Mouse (Mus musculus): ENCODE measurements around the gene Apol6. TPM values are rescaled to one million over a fixed set of nuclear protein-coding genes. Genes with fewer than 3 reads are reported as not detected.

The Apol6 gene
- total and polyA plus RNA-seq, 2 experiments from 2014 or later, result 0.19 TPM; not detected in 1

GRCm38 (mm10) chr15:77013753-77014241 is 30.7 kb upstream of the Apol6 start:
- WGBS, result 25% methylated on average over 15 of the region's 15 CpGs
- Histone ChIP-seq H3K4me1 (ENCODE audit: insufficient read depth) (no peaks in the 10 kb centered on the region), H3K4me3 (ENCODE audit: low read depth, low read length) (no peak overlapping the region), H3K27ac (ENCODE audit: low read depth, low read length) (peak overlapping the region; percentile 72), H3K27me3 (ENCODE audit: insufficient read depth, low read length) (no peaks in the 10 kb centered on the region), H3K9me3 (ENCODE audit: low read length) (no peaks in the 10 kb centered on the region), H3K36me3 (ENCODE audit: insufficient read depth) (no peaks in the 10 kb centered on the region), H3K9ac (0 out of 2 replicates have a peak overlapping the region, but pooled peaks have one; percentile 10), H3K4me2 (ENCODE audit: low read depth) (peak overlapping the region; percentile 5; the same call in 1 of the 2 replicates)
- ATAC-seq (peak; percentile 93), DNase-seq (peak; percentile 80)
- no peak for TF ChIP-seq CTCF (IDR thresholded peaks at IDR 0.05; ENCODE audit: low read depth)

- DNase-seq (peak; percentile 17), ATAC-seq (no peak)
- H3K4me2 ChIP-seq (ENCODE audit: low read depth), result peak overlapping the region; percentile 5; the same call in 1 of the 2 replicates
- H3K9ac ChIP-seq, result no peak overlapping the region
- TF ChIP-seq CTCF (IDR thresholded peaks at IDR 0.05; ENCODE audit: low read depth), result no peak
- no peaks in the 10 kb centered on the region for H3K36me3 ChIP-seq (ENCODE audit: insufficient read depth)
- peak overlapping the region; percentile 72 for H3K27ac ChIP-seq (ENCODE audit: low read depth, low read length)
- no peak overlapping the region for H3K4me3 ChIP-seq (ENCODE audit: low read depth, low read length)
- no peaks in the 10 kb centered on the region for H3K9me3 ChIP-seq (ENCODE audit: low read length)
- WGBS, result 75% methylated on average over 6 of the region's 6 CpGs
- H3K4me1 ChIP-seq (ENCODE audit: insufficient read depth), result no peaks in the 10 kb centered on the region
- H3K27me3 ChIP-seq (ENCODE audit: insufficient read depth, low read length), result no peaks in the 10 kb centered on the region
Measured at GRCm38 (mm10) chr15:77014431-77014830, 30.1 kb upstream of the Apol6 start.

GRCm38 (mm10) chr15:77014985-77015384 is 29.5 kb upstream of the Apol6 start:
- 83% methylated on average over 4 of the region's 4 CpGs for WGBS
- H3K27me3 ChIP-seq (ENCODE audit: insufficient read depth, low read length), result no peaks in the 10 kb centered on the region
- H3K4me1 ChIP-seq (ENCODE audit: insufficient read depth), result no peaks in the 10 kb centered on the region
- ATAC-seq (no peak), DNase-seq (no peak)
- no peak overlapping the region for H3K4me3 ChIP-seq (ENCODE audit: low read depth, low read length)
- TF ChIP-seq CTCF (IDR thresholded peaks at IDR 0.05; ENCODE audit: low read depth), result no peak
- no peak overlapping the region for H3K4me2 ChIP-seq (ENCODE audit: low read depth)
- no peaks in the 10 kb centered on the region for H3K9me3 ChIP-seq (ENCODE audit: low read length)
- no peak overlapping the region for H3K9ac ChIP-seq
- H3K27ac ChIP-seq (ENCODE audit: low read depth, low read length), result no peak overlapping the region
- H3K36me3 ChIP-seq (ENCODE audit: insufficient read depth), result no peaks in the 10 kb centered on the region

- H3K4me2 ChIP-seq (ENCODE audit: low read depth), result no peak overlapping the region
- TF ChIP-seq CTCF (IDR thresholded peaks at IDR 0.05; ENCODE audit: low read depth), result no peak
- no peaks in the 10 kb centered on the region for H3K4me1 ChIP-seq (ENCODE audit: insufficient read depth)
- DNase-seq (no peak), ATAC-seq (no peak)
- H3K9me3 ChIP-seq (ENCODE audit: low read length), result no peaks in the 10 kb centered on the region
- 95% methylated on average over 6 of the region's 6 CpGs for WGBS
- no peaks in the 10 kb centered on the region for H3K36me3 ChIP-seq (ENCODE audit: insufficient read depth)
- no peak overlapping the region for H3K27ac ChIP-seq (ENCODE audit: low read depth, low read length)
- H3K27me3 ChIP-seq (ENCODE audit: insufficient read depth, low read length), result no peaks in the 10 kb centered on the region
- no peak overlapping the region for H3K4me3 ChIP-seq (ENCODE audit: low read depth, low read length)
- H3K9ac ChIP-seq, result no peak overlapping the region
Measured at GRCm38 (mm10) chr15:77016509-77016908, 28.0 kb upstream of the Apol6 start.

- H3K4me1 ChIP-seq (ENCODE audit: insufficient read depth), result no peaks in the 10 kb centered on the region
- no peaks in the 10 kb centered on the region for H3K27me3 ChIP-seq (ENCODE audit: insufficient read depth, low read length)
- H3K4me3 ChIP-seq (ENCODE audit: low read depth, low read length), result no peak overlapping the region
- no peak overlapping the region for H3K9ac ChIP-seq
- no peak overlapping the region for H3K27ac ChIP-seq (ENCODE audit: low read depth, low read length)
- no peak for TF ChIP-seq CTCF (IDR thresholded peaks at IDR 0.05; ENCODE audit: low read depth)
- H3K9me3 ChIP-seq (ENCODE audit: low read length), result no peaks in the 10 kb centered on the region
- DNase-seq (no peak), ATAC-seq (no peak)
- H3K4me2 ChIP-seq (ENCODE audit: low read depth), result no peak overlapping the region
- no peaks in the 10 kb centered on the region for H3K36me3 ChIP-seq (ENCODE audit: insufficient read depth)
Measured at GRCm38 (mm10) chr15:77017897-77018296, 26.6 kb upstream of the Apol6 start.

- Histone ChIP-seq H3K36me3 (ENCODE audit: insufficient read depth) (no peaks in the 10 kb centered on the region), H3K4me3 (ENCODE audit: low read depth, low read length) (no peak overlapping the region), H3K27me3 (ENCODE audit: insufficient read depth, low read length) (no peaks in the 10 kb centered on the region), H3K4me1 (ENCODE audit: insufficient read depth) (no peaks in the 10 kb centered on the region), H3K9me3 (ENCODE audit: low read length) (no peaks in the 10 kb centered on the region), H3K9ac (no peak overlapping the region), H3K27ac (ENCODE audit: low read depth, low read length) (no peak overlapping the region), H3K4me2 (ENCODE audit: low read depth) (no peak overlapping the region)
- 0 out of 2 replicates have a peak, but pooled peaks have one; percentile 48 for ATAC-seq
- DNase-seq, result peak; percentile 34
- WGBS, result 67% methylated on average over 6 of the region's 6 CpGs
- TF ChIP-seq CTCF (IDR thresholded peaks at IDR 0.05; ENCODE audit: low read depth), result peak; percentile 69
Measured at GRCm38 (mm10) chr15:77018740-77019340, 25.7 kb upstream of the Apol6 start.

GRCm38 (mm10) chr15:77019533-77019932 is 25.0 kb upstream of the Apol6 start:
- no peak for TF ChIP-seq CTCF (IDR thresholded peaks at IDR 0.05; ENCODE audit: low read depth)
- no peaks in the 10 kb centered on the region for H3K36me3 ChIP-seq (ENCODE audit: insufficient read depth)
- H3K27ac ChIP-seq (ENCODE audit: low read depth, low read length), result no peak overlapping the region
- DNase-seq (no peak), ATAC-seq (no peak)
- H3K27me3 ChIP-seq (ENCODE audit: insufficient read depth, low read length), result no peaks in the 10 kb centered on the region
- no peak overlapping the region for H3K9ac ChIP-seq
- no peaks in the 10 kb centered on the region for H3K4me1 ChIP-seq (ENCODE audit: insufficient read depth)
- WGBS, result 83% methylated on average over 7 of the region's 7 CpGs
- H3K4me3 ChIP-seq (ENCODE audit: low read depth, low read length), result no peak overlapping the region
- no peak overlapping the region for H3K4me2 ChIP-seq (ENCODE audit: low read depth)
- H3K9me3 ChIP-seq (ENCODE audit: low read length), result no peaks in the 10 kb centered on the region

Measured in forebrain, postnatal 0 days (tissue).